Mouse (Mus musculus): ENCODE measurements at regions not wholly inside any gene's neighbourhood (a gene's known extent, or its start where the extent isn't known, plus 50 kb on each side); places are given as distances from the start of the nearest gene placed in this dataset.

DNA sequence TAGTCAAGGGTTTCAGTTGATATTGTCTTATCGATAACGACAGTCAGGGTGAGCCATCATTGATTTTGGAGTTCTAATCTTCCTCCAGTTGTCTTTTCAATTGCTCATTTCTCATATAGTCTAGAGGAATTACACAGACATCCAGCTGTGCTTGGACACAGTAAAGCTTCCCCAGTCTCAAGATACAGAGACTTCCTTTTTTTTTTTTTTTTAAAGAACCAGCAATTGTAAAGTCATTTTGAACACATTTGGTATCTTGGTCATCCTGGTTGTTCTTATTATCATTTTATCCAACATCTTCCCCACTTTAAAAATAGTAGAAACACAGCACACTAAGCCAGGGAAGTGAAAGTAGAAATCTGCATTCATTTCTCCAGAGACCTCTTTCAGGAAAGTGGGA lies 51.4 kb upstream of the Rgmb start:
- Histone ChIP-seq H3K4me2 (replicated peaks) (no peak overlapping the region), H3K27ac (replicated peaks) (no peak overlapping the region), H3K36me3 (no peaks in the 10 kb centered on the region), H3K4me3 (no peak overlapping the region), H3K9ac (replicated peaks) (no peak overlapping the region), H3K9me3 (no peaks in the 10 kb centered on the region), H3K4me1 (no peaks in the 10 kb centered on the region), H3K27me3 (no peaks in the 10 kb centered on the region)
- WGBS: 92% methylated on average over 2 of the region's 2 CpGs
- ATAC-seq (replicated peaks): no peak
